Mouse (Mus musculus): Measurements from ENCODE around the gene Kidins220. TPM values are rescaled to one million over a fixed set of nuclear protein-coding genes. Genes with fewer than 3 reads are reported as not detected.

Gene Kidins220
- total RNA-seq, 4 experiments from 2014 or later = 105 to 132 (median 121) TPM

DNA sequence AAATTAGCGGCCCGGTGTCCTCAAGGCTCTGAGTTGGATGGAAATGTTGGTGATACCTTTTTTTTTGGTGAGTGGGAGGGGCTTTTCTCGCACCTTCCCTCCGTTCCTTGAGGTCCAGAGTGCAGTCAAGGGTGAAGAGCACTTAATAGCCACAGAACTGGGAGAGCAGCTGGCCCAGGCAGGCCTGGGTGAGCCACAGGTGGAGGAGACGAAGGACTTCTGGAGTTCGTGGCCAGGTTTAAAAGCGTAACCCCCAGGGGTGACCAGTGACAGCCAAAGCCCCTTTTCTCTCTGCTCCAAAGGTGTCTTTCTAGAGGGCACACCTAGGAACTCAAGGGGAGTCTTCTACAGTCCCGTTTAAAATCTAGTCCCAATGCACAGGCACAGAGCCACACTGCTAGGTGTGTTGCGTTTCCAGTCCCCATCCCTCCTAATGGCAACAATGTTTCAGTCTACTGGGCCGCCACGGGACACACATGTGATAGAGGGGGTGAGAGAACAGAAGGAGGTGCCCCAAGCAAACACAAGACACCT, 118.6 kb downstream of the Kidins220 start:
- DNase-seq = no peak

DNA sequence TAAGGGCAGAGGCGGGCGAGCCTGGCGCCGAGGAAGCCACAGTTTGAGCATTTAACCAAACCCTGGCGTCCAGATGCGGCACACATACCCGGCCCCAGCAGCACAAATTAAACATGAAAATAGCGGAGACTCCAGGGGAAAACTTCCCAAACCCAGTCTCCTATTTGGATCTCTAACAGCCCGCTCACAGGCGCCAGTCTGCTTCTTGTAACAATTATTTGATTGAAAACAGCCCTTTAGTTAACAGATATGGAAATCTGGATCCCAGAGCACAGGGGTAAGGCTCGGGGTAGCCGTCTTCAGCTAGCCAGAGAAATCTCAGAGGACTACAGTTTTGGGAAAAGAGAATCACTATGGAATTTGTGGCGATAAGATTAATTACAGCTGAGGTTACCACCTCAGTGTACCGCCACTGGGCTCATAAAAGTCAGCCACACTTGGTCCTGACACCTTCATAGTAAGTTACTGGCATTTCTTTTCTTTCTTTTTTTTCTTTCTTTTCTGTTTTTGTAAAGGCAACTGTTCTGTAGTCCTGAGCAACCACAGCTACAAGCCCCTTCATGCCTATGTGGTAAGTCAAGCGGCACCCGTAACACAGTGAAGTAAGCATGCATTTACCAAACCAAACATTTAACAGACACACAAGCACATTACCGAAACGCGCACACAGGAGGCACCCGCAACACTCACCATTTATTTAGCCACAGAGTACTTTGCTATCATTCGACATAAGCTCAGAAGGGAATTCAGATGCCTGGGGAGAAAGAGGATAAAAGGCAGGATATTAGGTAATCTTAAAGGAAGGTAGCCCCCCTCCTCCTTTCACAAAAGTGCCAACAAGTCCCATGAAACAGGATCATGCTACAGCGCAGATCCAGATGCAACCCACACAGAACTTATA, 120.1 kb downstream of the Kidins220 start:
- DNase-seq = no peak

DNA sequence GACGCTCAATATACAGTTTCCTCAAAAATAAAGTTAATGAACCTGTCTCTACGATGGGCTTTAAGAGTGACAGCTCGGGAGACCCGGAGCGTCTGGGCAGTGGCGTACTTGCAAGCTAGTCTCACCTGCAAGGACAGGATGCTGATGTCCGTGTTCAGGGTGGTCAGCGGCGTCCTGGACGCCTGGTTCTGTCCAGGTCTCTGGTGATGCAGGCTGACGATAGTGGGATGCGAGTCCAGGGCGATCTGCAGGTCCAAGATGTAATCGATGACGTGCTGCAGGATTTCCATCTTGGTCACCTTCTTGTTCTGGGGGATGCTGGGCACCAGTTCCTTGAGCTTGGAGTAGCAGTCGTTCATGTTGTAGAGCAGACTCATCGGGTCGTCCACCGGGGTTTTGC, 120.8 kb downstream of the Kidins220 start:
- no peak for DNase-seq

DNA sequence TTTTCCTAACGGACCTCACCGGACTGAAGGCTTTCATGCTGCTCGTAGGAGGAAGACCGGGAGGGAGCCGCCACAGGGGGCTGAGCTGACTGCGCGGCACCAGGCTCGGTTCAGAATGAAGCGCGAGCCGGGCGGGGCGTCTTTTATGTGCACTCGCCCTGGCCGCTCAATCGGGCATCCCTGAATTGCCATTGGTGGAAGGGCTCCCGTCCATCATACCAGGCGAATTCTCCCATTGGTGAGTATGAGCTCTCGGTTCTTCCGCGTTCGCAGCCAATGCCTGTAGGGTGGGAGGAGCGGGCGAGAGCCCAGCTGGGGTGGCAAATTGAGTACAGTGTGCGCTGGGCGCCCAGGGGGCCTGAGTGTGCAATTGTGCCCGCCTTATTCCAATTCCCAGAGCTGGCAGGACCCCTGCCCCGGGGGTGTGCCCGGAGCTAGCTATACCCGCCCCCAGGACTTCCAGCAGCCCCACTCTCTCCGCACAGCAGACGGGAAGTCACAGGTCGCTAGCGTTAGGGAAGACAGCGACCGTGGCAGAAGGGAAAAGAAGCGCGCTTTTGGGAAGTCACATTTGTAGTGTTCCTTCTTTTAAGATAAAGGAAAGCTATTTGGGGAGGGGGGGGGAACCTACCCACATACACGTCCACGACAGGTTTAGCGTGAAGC, 121.4 kb downstream of the Kidins220 start:
- peak; percentile 98 for DNase-seq

DNA sequence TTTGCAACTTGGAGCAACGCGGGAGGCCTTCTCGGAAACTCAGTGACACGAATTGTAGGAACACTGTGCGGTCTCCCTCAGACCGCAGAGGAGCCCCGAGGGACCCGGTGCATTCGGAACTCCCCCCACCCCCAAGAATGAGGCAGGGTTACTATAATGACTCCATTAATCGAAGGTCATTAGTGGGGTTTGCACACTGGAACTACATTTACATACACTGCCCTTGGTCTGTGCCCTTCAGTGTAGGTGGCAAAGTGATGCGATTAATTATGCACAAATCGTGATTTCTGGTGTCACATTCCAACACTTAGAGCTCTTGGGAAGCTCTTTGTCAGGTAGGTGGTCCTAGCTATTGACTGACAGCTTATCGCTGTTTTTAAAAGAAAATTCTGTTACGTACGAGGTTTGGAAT, 121.9 kb downstream of the Kidins220 start:
- DNase-seq = no peak

DNA sequence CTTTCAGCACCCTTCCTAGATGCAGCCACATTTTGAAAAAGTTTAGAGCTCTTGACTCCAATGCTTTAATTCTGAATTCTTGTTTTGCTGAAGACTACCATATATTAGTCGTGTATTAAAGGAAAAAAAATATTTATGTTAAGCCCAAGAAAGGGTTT, 122.2 kb downstream of the Kidins220 start, which contains the start of gene Id2:
TSS of gene Id2 (minus strand) at position 89 of the 158 bp plus-strand sequence.
- no peak for DNase-seq

DNA sequence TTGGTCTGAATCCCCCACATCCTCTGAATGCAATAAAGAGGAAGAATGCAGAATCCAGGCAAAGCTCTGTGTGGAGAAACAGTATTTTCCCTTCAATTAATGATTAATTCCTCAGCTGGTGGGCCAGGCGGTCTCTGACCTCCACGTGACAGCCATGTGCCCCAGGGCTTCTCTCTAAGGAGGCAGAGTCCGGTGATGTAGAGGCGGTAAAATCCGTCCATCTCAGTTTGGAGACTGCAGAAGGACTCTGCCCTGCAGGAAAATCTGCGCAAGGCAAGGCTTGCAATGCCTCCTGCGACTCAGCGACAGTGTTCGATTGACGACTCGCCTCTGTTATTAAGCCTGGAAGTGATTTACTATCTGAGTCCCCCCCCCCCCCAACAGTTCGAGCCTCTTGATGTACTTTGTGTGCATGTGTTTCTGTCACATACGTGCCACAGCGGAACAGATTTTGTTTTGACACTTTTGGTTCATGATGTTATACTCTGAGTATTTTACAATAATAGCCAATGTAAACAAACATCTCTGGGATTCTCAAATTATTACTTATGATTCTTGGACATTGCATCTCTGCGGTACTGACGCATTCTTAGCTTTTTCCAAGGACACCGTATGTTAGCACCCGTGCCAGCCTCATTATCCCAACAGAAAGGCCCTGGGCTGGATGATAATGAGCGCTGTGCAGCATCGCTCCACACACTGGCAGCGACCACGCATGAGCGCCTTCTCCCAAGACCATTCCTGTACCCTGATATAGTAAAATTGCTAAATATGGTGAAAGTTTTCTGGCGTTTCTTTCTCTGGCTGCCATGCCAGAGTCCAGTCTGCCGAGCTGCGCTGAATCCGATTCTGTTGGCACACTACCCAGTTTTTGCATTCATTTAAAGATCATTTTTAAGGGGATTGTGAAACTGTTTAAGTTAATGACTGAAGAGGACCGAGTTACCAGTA, 122.8 kb downstream of the Kidins220 start:
- peak; percentile 70 for DNase-seq

DNA sequence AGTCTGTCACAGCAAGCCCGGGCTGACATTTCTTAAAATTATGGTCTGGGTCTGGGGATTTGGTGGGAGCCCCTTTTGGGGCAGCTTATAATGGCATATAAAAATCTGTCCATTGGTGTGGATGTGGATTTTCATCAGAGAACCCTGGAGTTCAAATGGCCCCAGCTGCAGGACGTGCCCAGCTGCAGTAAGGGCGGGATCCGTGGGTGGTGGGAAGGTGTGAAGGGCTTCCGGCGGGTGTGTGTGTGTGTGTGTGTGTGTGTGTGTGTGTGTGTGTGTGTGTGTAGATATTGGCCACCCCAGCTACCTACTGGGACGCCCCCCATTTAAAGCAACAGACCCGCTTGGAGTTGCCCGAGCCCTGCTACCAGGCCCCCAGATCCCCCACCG, 123.4 kb downstream of the Kidins220 start:
- no peak for DNase-seq

DNA sequence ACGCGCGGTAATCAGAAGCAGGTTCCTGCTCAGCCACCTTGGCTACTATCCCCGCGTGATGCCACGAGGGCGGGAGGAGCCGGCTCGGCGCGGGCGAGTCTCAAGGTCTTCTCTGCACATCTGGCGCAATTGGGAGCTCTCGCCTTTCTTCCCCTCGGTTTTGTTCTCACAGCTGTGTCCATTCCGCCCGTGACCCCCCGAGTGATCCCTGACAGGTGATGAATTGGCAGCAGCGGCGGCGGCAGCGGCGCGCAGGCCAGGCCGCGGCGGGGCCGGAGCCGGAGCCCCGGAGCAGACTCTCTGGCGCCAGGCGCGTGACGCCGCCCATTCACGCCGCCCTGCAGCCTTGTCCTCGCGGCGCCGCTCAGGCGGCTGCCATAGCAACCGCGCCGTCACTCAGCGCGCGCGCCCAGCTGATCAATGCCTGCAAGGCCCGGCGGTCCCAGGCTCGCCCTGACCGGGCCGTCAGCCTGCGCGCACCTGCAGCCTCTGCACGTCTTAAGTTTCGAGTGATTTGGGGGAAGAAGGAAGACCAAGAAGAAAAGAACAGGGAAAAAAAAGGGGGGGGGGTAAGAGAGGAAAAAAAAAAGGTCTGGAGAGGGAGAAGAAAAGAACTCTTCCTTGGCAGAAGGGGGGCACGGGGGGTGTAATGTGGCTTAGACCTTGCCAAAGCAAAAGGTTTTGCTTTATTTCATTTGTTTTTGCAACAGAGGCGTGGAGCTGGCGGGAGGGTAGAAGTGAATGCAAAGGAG, 124.0 kb downstream of the Kidins220 start:
- DNase-seq = peak; percentile 95

DNA sequence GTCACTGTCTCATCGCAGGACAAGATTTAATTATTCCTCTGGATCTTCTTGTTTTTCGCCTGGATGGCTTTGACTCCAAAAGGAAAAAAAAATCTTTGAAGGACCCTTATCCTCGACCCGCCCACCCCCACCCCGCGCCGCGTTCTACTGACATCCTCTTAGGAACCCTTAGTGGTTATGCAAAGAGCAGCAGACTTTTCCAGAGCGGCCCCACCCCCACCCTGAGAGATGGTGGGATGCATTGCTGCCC, 124.5 kb downstream of the Kidins220 start:
- no peak for DNase-seq

DNA sequence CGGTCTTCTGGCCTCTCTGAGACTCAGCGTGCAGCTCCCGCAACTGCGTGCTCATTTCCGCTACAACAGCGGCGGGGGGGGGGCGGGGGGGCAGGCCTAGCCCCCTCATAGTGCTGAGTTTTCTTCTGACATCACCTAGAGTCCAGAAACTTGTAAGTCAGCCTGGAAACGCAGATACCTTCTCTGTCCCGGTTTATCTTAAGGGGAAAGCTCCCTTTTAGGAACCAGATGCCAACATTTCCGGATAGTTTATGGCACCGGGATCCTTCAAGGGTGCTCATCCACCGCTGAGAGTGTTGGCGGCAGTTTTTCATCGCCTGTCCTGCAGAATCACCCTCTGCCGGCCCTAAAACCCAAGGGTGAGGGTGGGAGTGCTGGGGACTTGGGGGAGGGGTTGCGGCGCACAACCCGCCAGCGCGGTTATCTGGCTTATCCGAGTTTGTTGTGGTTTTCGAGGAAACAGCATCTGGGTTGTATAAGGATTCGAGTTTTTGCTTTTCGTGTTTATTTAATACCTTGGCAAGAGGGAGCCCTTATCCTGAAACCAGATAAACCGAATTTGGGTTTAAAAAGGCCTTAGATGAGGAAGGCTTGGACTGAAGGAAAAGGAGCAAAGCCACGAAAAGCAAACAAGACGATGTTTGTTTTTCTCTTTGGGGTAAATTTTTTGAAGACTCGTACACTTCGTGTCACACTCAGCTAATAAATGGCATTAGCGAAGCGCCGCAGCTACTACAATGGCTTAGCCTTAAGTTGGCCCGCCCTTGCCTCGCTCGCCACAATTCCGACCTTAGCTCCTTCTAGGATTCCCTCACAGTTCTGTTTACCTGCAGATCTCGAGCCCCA, 125.1 kb downstream of the Kidins220 start:
- no peak for DNase-seq

DNA sequence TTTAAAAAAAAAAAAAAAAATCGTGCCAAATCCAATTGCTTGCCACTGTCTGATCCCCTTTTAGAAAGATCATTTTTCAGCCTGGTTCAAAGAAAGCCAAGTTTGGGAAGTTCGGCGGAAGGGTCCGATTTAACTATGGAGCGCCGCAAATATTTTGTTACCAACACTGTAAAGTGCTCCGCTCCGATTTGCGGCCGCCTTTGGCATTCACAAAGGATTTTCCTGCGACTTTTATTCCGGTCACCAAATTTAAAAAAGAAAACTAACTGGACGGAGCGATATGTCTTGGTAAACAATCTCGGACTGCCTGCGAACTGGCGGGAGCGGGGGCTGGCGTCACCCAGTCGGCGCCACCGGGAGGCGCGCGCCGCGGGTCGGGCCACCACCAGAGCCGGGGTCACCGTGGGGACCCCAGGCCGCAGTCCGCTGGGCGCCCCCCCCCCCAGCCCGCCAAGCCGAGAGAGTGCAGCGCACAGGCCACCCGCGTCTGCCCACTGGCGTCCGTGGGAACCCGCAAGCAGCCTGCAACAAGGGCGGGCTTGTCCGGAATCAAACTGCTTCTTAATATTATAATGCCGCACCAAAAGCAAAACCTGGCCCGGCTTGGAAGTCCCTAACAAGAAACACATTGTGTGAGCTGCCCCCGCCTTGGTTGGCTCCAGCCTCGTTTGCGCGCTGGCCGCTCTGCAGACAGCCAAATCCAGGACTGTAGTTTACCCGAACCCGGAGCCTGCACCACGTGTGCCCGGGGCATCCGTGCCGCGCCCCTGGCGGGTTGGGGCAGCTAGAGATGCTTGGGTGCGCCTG, 125.9 kb downstream of the Kidins220 start:
- no peak for DNase-seq

DNA sequence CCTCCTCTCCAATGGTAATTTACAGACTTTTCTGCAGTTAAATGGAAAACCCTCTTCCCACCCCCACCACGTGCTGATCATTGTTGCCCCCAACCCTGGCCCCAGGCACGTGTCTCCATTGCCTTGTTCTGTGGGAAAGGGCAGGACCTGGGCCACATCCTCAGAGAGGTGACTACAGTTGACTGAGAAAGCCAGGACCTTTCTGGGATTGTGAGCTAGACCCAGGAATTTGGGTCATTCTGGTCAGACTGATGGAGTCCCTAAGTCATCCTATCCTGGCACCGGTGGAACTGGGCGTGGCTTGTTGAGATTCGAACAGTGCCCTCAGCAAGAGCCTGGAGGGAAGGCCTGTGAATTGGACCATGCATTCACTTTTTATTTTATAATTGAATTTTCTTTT, 126.7 kb downstream of the Kidins220 start:
- no peak for DNase-seq

DNA sequence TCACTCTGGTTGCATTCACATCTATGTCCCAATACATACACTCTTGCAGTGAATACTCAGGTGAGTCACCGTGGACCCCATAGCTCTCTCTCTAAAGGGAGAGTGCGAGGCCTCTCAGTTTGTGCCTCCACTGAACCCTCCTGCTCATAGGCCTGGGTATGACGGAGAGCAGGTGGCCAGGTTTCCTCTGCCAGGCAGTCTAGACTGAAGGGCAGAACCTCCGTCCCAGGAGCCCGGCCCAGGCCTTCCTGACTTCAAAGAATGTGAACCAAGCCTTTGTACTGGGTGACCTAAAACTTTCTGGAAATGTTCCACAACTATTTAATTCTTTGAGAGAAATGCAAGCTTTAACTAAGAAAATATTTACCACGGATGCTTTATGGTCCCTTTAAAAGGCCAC, 129.2 kb downstream of the Kidins220 start:
- no peak for DNase-seq

DNA sequence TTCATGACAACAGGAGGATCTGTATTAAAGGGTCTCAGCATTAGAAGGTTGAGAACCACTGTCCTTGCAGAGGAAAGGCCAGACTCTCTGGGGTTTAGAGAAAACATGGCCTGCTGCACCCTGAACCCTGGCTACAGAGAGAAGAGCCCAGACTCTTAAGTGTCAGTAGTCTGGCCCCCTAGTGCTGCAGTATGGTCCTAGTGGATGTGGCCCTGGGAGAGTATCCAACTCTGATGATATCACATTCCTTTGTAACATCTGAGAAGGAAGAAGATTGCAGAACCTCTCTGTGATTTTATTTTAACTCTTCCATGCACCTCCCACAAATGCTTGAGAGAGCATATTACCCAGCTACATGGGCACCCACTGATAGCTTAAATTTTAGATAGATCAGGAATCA, 129.8 kb downstream of the Kidins220 start:
- no peak for DNase-seq

DNA sequence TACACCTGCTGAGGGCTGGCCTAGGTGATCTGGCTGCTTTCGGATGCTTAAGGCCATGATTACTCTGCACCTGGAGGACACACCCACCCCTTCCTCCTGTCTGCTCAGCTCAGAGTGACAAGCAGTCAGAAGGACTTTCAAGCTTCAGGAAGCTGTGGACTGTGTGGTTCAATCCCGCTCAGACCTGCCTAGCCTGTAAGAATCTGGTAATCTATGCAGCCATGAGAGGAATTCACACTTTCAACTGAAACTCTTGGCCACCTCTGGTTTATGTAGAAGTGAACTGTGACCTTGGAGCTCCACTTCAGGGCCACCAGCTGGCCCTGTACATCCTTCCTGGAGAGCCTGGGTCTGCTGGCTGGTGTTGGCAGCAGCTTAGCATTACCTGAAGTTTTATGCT, 134.1 kb downstream of the Kidins220 start:
- DNase-seq = no peak

DNA sequence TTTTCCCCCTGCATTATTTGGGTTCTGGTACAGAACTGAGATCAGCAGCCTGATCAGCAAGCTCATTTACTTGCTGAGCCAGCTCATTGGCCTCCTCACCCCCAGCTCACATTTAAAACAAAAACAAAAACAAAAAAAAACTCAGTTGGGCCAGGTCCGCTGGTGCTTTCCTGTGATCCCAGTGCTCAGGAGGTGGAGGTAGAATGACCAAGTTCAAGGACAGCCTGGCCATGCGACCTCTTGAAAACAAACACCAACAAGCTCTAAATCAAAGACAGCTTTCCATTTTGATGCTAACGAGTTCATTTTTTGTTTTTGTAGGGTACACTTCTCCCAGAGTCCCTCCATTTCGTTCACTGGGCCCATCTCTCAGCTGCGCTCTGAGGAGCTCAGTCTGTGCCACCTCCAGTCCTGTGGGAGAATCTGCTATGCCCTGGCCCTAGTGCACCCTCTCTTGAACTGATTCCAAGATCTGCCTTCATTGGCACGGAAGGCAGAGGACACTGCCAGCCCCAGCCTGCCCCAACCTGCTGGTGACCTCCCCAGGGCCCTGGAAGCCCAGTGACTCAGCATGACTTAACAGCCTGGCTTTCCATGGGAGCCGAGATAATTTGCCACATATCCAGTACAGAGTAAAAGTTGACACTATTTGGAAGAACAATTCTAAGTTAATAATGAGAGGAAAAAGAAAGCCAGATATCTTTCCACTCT, 135.4 kb downstream of the Kidins220 start:
- DNase-seq = peak; percentile 89

DNA sequence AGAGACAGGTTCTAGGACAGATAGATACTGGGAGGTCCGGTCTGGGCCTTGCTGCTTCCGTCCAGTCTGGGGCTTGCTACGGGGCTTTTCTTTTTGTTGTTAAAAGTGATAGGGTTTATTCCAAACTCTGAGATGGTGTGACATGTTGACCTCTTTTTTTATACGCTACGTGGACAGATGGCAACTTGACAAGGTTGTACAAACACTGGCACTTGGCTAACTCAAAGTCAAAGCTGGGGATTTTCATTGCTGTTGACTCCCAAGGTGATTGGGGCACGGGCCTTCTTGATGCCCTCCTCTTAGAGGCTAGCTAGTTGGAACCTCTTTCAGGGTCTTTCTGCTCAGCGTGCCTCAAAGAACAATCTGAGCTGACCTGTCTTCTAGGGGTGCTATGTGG, 136.0 kb downstream of the Kidins220 start:
- no peak for DNase-seq
